Mouse (Mus musculus) lung, postnatal 0 days (tissue): ENCODE measurements around the gene Fam208a.

ENCODE experiments used
- CTCF ChIP-seq: IDR thresholded peaks from 2 replicates; pipeline ENCODE4 v1.5.1; 2016; ENCODE audit warnings: antibody characterized with exemption, mild to moderate bottlenecking
- EP300 ChIP-seq: IDR thresholded peaks from 2 replicates; pipeline ENCODE4 v1.6.1; 2016; ENCODE audit warnings: antibody characterized with exemption, mild to moderate bottlenecking, control low read depth

DNA sequence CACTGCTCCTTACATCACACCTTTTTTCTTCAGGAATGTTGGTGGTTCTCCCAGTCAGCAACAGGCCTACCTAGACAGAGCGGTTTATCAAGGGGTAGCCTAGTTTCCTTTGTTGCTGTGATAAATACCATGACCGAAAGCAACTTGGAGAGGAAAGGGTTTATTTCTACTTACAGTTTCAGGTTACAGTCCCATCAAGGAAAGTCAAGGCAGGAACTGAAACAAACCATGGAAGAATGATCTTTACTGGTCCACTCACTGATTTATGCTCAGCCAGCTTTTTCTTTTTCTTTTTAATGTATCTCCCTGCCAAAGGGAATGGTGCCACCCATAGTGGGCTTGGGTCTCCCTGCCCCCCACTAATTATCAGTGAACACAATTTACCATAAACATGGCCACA is 22.7 kb upstream of the Fam208a start:
- TF ChIP-seq CTCF (no peak), EP300 (no peak)
